Mouse (Mus musculus) intestine, embryonic 16.5 days (tissue): ENCODE measurements at regions not wholly inside any gene's neighbourhood (a gene's known extent, or its start where the extent isn't known, plus 50 kb on each side); places are given as distances from the start of the nearest gene placed in this dataset.

ENCODE experiments used
- ATAC-seq: fragments of 200-750 bp; cut with Nextera tagmentation; 2 replicates; pipeline ENCODE4 v1.8.0; 2017; ENCODE audit warnings: moderate TSS enrichment, moderate library complexity
- H3K27ac ChIP-seq: fragments of 300-500 bp; sonication (generic); 2 replicates; pipeline ENCODE4 v1.5.1; 2014; ENCODE audit warnings: mild to moderate bottlenecking, low read length
- H3K27me3 ChIP-seq: fragments of 300-500 bp; sonication (generic); replicated peaks from 2 replicates; pipeline ENCODE4 v1.6.1; 2014; ENCODE audit warnings: low read length, control low read depth, mixed read lengths; ENCODE audit not compliant: control insufficient read depth, insufficient read depth
- H3K36me3 ChIP-seq: fragments of 300-500 bp; sonication (generic); 2 replicates; pipeline ENCODE4 v1.6.1; 2014; ENCODE audit warnings: low read length, control low read depth; ENCODE audit not compliant: control insufficient read depth, insufficient read depth
- H3K4me1 ChIP-seq: fragments of 300-500 bp; sonication (generic); 2 replicates; pipeline ENCODE4 v1.6.1; 2014; ENCODE audit warnings: low read length, control low read depth, mixed read lengths; ENCODE audit not compliant: control insufficient read depth, insufficient read depth
- H3K4me2 ChIP-seq: fragments of 300-500 bp; sonication (generic); 2 replicates; pipeline ENCODE4 v1.6.1; 2014; ENCODE audit warnings: low read depth, low read length, control low read depth
- H3K4me3 ChIP-seq: fragments of 300-500 bp; sonication (generic); 2 replicates; pipeline ENCODE4 v1.5.1; 2014; ENCODE audit warnings: mild to moderate bottlenecking, low read length
- H3K9ac ChIP-seq: fragments of 300-500 bp; sonication (generic); 2 replicates; pipeline ENCODE4 v1.6.1; 2014; ENCODE audit warnings: low read depth, low read length
- H3K9me3 ChIP-seq: fragments of 300-500 bp; sonication (generic); 2 replicates; pipeline ENCODE4 v1.6.1; 2016; ENCODE audit warnings: low read length, control low read depth; ENCODE audit not compliant: control insufficient read depth
- WGBS: fragments of 180-500 bp; shearing (Covaris S2); extraction: QIAGEN DNeasy Blood & Tissue Kit; methylation state at CpG from one replicate; pipeline ENCODE4 v1.1.7; 2014; 5-methylcytosine and 5-hydroxymethylcytosine counted together

DNA sequence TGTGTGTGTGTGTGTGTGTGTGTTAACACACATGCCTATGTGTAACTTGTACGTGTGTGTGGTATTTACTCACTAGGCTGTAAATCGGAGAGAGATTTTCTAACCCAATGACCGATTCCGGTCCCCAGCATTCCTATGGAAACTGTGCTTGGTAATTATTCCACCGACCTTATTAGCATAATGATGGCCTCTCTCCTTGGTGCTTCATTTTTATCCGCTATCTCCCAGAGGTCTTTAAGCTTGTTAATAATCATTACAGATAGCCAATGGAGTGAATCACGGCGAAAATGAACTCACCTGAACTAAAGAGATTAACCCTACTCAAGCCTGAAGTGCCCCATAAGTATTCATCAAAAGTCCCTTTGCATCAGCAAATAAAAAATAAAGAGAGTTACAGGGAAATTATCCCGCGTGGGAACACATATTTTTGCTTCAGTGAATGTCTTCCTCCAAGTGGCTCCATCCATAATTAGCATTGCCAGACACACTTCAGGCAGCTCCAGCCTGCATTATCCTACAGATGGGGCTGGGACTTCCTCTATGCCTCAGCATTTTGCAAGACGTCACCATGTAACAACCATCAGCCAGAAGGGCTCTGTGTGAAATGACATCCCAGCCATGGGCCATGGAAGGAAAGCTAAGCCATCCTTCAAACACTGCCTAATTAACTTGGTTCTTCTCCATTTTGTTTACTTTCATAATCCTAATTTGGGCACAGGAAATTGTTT lies 219.2 kb upstream of the Irx2 start:
- Histone ChIP-seq H3K4me2 (no peak overlapping the region), H3K27me3 (no peaks in the 10 kb centered on the region), H3K4me1 (no peaks in the 10 kb centered on the region), H3K9ac (no peak overlapping the region), H3K27ac (no peak overlapping the region), H3K36me3 (no peaks in the 10 kb centered on the region), H3K4me3 (no peak overlapping the region), H3K9me3 (no peaks in the 10 kb centered on the region)
- 79% methylated on average over 11 of the region's 11 CpGs for WGBS
- ATAC-seq, result no peak

- WGBS, result 84% methylated on average over 4 of the region's 4 CpGs
- H3K27me3 ChIP-seq, result no peaks in the 10 kb centered on the region
These were observed 216.0 kb upstream of the Irx2 start for GRCm38 (mm10) chr13:72412656-72413055.

DNA sequence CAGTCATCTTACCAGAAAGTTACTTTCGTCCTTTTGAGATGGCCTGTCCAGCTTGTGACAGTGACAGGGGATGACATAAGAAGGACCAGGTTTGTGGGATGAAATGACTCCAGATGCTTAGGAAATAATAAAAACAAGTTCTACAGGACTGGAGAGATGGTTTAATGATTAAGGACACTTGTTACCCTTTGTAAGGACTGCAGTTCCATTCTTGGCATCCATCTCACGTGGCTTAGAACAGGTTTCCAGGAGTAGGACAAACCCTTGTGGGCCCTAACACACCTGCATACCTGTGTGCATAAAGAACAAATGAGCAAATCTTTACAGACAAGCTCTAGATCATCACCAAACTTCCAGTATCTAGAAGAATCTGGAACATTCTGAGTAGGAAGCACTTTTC lies 211.6 kb upstream of the Irx2 start:
- Histone ChIP-seq H3K9me3 (no peaks in the 10 kb centered on the region), H3K4me1 (0 out of 2 replicates have a peak, but pooled peaks cover 5% of the 10 kb centered on the region), H3K36me3 (no peaks in the 10 kb centered on the region), H3K9ac (no peak overlapping the region), H3K4me3 (no peak overlapping the region), H3K27ac (no peak overlapping the region), H3K27me3 (no peaks in the 10 kb centered on the region), H3K4me2 (no peak overlapping the region)
- no peak for ATAC-seq
- 67% methylated on average over 2 of the region's 2 CpGs for whole genome bisulfite sequencing

More at GRCm38 (mm10) chr13:72412656-72413055, 216.0 kb upstream of the Irx2 start:
- ATAC-seq, result no peak
- no peaks in the 10 kb centered on the region for H3K36me3 ChIP-seq
- no peaks in the 10 kb centered on the region for H3K9me3 ChIP-seq
- no peak overlapping the region for H3K9ac ChIP-seq
- 0 out of 2 replicates have a peak, but pooled peaks cover 4% of the 10 kb centered on the region for H3K4me1 ChIP-seq
- no peak overlapping the region for H3K4me3 ChIP-seq
- H3K27ac ChIP-seq, result no peak overlapping the region
- no peak overlapping the region for H3K4me2 ChIP-seq

GRCm38 (mm10) chr13:72417816-72418215 lies 210.8 kb upstream of the Irx2 start:
- Histone ChIP-seq H3K27me3 (no peaks in the 10 kb centered on the region), H3K9ac (no peak overlapping the region), H3K4me1 (0 out of 2 replicates have a peak, but pooled peaks cover 5% of the 10 kb centered on the region), H3K27ac (no peak overlapping the region), H3K36me3 (no peaks in the 10 kb centered on the region), H3K9me3 (no peaks in the 10 kb centered on the region), H3K4me3 (no peak overlapping the region), H3K4me2 (no peak overlapping the region)
- 74% methylated on average over 3 of the region's 3 CpGs for WGBS
- peak; percentile 95 for ATAC-seq

GRCm38 (mm10) chr13:72418285-72418684 lies 210.3 kb upstream of the Irx2 start:
- H3K4me2 ChIP-seq, result no peak overlapping the region
- no peak overlapping the region for H3K27ac ChIP-seq
- no peaks in the 10 kb centered on the region for H3K9me3 ChIP-seq
- WGBS, result 70% methylated on average over 2 of the region's 2 CpGs
- no peak overlapping the region for H3K4me3 ChIP-seq
- no peak overlapping the region for H3K9ac ChIP-seq
- 0 out of 2 replicates have a peak, but pooled peaks cover 5% of the 10 kb centered on the region for H3K4me1 ChIP-seq
- peak; percentile 51; the same call in 1 of the 2 replicates for ATAC-seq
- H3K27me3 ChIP-seq, result no peaks in the 10 kb centered on the region
- H3K36me3 ChIP-seq, result no peaks in the 10 kb centered on the region

DNA sequence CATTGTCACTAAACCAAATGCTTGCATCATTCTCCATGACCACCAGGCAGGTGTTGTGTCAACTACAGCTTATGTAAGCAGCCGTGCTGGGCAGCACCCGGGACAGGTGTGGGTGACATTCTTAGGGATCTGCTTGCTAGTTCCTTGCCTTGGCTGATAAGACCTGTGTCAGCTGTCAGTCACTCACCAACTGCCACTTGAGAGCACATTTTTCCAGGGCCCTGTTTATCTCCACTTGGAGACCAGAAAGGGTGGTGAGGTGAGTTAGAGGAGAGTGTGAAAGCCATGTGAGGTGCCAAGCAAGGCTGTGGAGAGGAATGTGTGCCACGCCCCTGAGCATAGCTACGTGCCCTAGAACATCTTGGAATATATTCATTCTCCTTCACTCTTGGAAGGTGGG lies 209.1 kb upstream of the Irx2 start:
- no peak for ATAC-seq
- H3K4me3 ChIP-seq, result no peak overlapping the region
- H3K9ac ChIP-seq, result no peak overlapping the region
- H3K27me3 ChIP-seq, result no peaks in the 10 kb centered on the region
- WGBS, result 75% methylated on average over 4 of the region's 4 CpGs
- H3K4me2 ChIP-seq, result no peak overlapping the region
- no peaks in the 10 kb centered on the region for H3K36me3 ChIP-seq
- H3K4me1 ChIP-seq, result 0 out of 2 replicates have a peak, but pooled peaks cover 5% of the 10 kb centered on the region
- H3K27ac ChIP-seq, result no peak overlapping the region
- H3K9me3 ChIP-seq, result no peaks in the 10 kb centered on the region

- Histone ChIP-seq H3K4me2 (no peak overlapping the region), H3K9ac (no peak overlapping the region), H3K9me3 (no peaks in the 10 kb centered on the region), H3K27ac (no peak overlapping the region), H3K36me3 (no peaks in the 10 kb centered on the region), H3K4me1 (no peaks in the 10 kb centered on the region), H3K4me3 (no peak overlapping the region), H3K27me3 (no peaks in the 10 kb centered on the region)
- WGBS, result 52% methylated on average over 8 of the region's 8 CpGs
- no peak for ATAC-seq
These were observed 202.7 kb upstream of the Irx2 start for GRCm38 (mm10) chr13:72425917-72426316.

DNA sequence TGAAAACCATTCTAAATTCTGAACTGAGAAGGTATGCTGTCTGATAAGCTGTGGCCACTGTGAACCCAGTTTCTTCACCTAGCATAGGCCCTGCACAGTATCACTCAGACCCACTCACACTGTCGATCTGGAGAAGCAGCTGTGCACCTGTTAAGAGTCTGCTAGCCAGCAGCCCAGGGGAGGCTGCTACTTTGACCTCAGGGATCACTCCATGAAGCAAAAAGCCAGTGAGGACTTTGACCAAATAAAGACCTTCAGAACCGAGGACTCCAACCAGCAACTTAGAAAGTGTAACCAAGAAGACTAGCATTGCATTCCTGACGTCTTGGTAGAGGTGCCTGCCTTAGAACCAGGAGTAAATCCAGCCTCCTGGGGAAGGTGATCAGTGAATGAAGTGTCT lies 183.3 kb upstream of the Irx2 start:
- ATAC-seq, result no peak
- Histone ChIP-seq H3K4me1 (no peaks in the 10 kb centered on the region), H3K9ac (no peak overlapping the region), H3K27ac (no peak overlapping the region), H3K27me3 (no peaks in the 10 kb centered on the region), H3K4me2 (no peak overlapping the region), H3K4me3 (no peak overlapping the region), H3K9me3 (no peaks in the 10 kb centered on the region), H3K36me3 (no peaks in the 10 kb centered on the region)
- 76% methylated on average over 3 of the region's 3 CpGs for WGBS

GRCm38 (mm10) chr13:72448458-72449058 lies 180.1 kb upstream of the Irx2 start:
- Histone ChIP-seq H3K9me3 (no peaks in the 10 kb centered on the region), H3K27me3 (no peaks in the 10 kb centered on the region), H3K36me3 (no peaks in the 10 kb centered on the region), H3K4me3 (no peak overlapping the region), H3K27ac (no peak overlapping the region), H3K4me1 (no peaks in the 10 kb centered on the region), H3K9ac (no peak overlapping the region), H3K4me2 (no peak overlapping the region)
- ATAC-seq, result no peak
- 61% methylated on average over 5 of the region's 5 CpGs for WGBS
